Mouse (Mus musculus) embryonic facial prominence, embryonic 13.5 days (tissue): ENCODE results near the gene Fgfr2. TPM values are rescaled to one million over a fixed set of nuclear protein-coding genes. Genes with fewer than 3 reads are reported as not detected.
A peak's percentile ranks its signal among the peaks of the same experiment; 100 is the strongest.

Experiments
- ATAC-seq: fragments of 200-750 bp; cut with Nextera tagmentation; 2 replicates; pipeline ENCODE4 v1.8.0; 2017; ENCODE audit warnings: low read depth; ENCODE audit not compliant: insufficient number of reproducible peaks, insufficient read depth, low FRiP score, low TSS enrichment
- H3K27ac ChIP-seq: fragments of 300-500 bp; sonication (generic); 2 replicates; pipeline ENCODE4 v1.5.1; 2015; ENCODE audit warnings: moderate library complexity, mild to moderate bottlenecking, inconsistent platforms
- H3K27me3 ChIP-seq: fragments of 300-500 bp; sonication (generic); 2 replicates; pipeline ENCODE4 v1.6.1; 2015; ENCODE audit warnings: mild to moderate bottlenecking, inconsistent platforms
- H3K36me3 ChIP-seq: fragments of 300-500 bp; sonication (generic); 2 replicates; pipeline ENCODE4 v1.6.1; 2015; ENCODE audit warnings: mild to moderate bottlenecking, inconsistent platforms
- H3K4me1 ChIP-seq: fragments of 300-500 bp; sonication (generic); 2 replicates; pipeline ENCODE4 v1.6.1; 2015; ENCODE audit warnings: inconsistent platforms
- H3K4me2 ChIP-seq: fragments of 300-500 bp; sonication (generic); 2 replicates; pipeline ENCODE4 v1.6.1; 2015; ENCODE audit warnings: moderate library complexity, mild to moderate bottlenecking, inconsistent platforms
- H3K4me3 ChIP-seq: fragments of 300-500 bp; sonication (generic); 2 replicates; pipeline ENCODE4 v1.5.1; 2015; ENCODE audit warnings: mild to moderate bottlenecking, inconsistent platforms
- H3K9ac ChIP-seq: fragments of 300-500 bp; sonication (generic); 2 replicates; pipeline ENCODE4 v1.6.1; 2015; ENCODE audit warnings: mild to moderate bottlenecking, inconsistent platforms
- H3K9me3 ChIP-seq: fragments of 300-500 bp; sonication (generic); 2 replicates; pipeline ENCODE4 v1.6.1; 2016; ENCODE audit warnings: inconsistent platforms
- WGBS: fragments of 180-500 bp; shearing (Covaris S2); methylation state at CpG from one replicate; pipeline ENCODE4 v1.1.7; 2015; ENCODE audit warnings: mixed read lengths; 5-methylcytosine and 5-hydroxymethylcytosine counted together
- polyA plus RNA-seq: library from polyadenylated mRNA; unstranded; fragments of >200 nt; fragmentation: Nextera tagmentation; extraction: Ambion mirVana; gene quantifications from 2 replicates; pipeline ENCODE4 v1.2.1, GENCODE M21; 2015

Fgfr2 gene
- polyA plus RNA-seq, 1 experiment from 2014 or later = 174 TPM

DNA sequence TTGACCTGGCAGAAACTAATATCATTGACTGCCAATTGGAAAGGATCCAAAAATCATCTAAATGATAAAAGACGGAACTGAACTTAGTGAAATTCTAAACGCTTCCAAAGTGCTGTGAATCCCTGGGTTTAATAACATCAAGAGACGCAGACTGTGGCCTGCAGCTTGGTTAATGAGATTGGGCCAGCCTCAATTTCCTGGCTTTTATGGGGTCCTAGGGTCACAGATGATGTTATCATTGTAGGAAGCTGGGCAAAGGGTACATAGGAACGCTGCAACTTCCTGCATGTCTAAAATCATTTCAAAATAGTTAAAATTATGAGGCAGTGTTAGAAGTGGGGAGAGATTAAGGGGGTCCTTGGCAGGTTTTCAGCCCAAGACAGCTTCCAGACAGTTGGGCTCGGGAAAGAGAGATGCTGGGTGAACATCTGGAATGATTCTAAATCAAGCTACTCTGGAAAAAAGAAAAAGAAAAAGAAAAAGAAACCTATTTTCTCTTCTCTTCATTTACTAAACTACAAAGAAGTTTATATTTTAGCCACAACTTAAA is 823.4 kb downstream of the Fgfr2 start:
- ATAC-seq = no peak
- H3K27ac ChIP-seq = peak overlapping the region; percentile 60
- H3K36me3 ChIP-seq = no peaks in the 10 kb centered on the region; the same call in 1 of the 2 replicates
- no peaks in the 10 kb centered on the region for H3K9me3 ChIP-seq
- H3K4me1 ChIP-seq = peaks cover 50% of the 10 kb centered on the region
- 26% methylated on average over 5 of the region's 5 CpGs for WGBS
- H3K4me2 ChIP-seq = no peak overlapping the region
- H3K4me3 ChIP-seq = no peak overlapping the region
- H3K9ac ChIP-seq = no peak overlapping the region; the same call in 1 of the 2 replicates
- no peaks in the 10 kb centered on the region for H3K27me3 ChIP-seq

DNA sequence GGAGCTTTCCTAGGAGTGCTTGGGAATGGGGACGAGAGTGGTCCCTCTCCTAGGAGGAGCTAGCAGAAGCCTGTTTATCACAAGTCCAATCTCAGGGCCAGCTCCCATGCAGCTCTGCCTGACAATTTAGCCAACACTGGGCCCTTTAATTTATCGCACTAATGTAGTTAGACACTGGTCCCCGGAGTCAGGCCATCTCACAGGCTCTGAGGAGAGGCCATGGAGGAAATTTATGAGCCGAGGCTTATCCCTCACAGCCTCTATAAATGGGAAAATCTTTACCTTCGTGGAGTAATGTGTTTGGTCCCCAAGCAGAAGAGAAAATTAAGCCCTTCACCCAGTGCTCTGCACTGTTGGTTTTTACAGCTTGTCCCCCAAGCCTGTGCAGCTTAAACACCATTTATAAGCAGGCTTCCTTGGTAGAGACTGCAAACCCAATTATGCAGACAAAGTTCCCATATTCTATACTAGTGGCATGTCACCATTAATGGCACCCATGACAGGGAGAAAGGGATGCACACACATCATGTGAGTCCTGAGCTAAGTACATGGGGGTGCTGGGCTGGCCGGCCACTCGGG is 824.6 kb downstream of the Fgfr2 start:
- 82% methylated on average over 7 of the region's 7 CpGs for WGBS
- H3K4me3 ChIP-seq = no peak overlapping the region
- H3K4me1 ChIP-seq = peaks cover 44% of the 10 kb centered on the region
- H3K27ac ChIP-seq = no peak overlapping the region
- H3K4me2 ChIP-seq = no peak overlapping the region
- H3K9ac ChIP-seq = no peak overlapping the region
- no peaks in the 10 kb centered on the region for H3K27me3 ChIP-seq
- H3K9me3 ChIP-seq = no peaks in the 10 kb centered on the region
- ATAC-seq = no peak
- no peaks in the 10 kb centered on the region; the same call in 1 of the 2 replicates for H3K36me3 ChIP-seq

DNA sequence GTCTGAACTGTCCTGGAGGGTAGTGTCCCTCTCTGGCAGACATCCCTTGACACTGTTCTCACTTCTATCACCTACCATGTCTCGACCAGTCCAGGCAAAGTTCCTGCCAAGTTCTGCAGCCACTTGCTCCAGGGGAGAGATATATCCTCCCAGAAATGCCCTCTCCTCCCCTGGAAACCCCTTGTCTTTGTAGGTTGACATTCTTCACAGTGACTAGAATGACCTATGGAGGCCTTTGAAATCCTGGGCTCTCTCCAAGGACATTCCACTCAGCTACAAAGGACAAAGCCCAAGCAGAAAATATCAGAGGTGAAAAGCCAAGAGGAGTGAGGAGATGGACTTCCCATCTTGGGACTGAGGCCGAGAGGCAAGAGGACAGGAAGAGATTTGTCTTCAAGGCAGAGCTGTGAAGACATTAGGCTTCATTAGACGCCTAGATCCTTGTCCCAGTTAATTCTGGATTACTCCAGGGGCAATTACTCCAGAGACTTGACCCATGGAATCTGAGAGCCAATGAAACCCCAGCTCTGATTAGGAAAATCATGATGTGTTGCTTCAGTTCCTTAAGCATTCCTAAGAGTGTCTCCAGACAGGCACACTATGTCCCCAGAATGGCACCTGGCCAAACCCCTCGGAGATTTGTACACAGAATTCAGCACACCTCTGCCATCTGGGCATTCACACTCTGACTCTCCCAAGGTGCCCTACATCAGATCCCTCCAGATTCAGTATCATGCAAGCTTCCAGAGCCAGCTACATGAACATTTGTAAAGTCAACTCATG is 826.3 kb downstream of the Fgfr2 start:
- H3K4me1 ChIP-seq = peaks cover 27% of the 10 kb centered on the region
- H3K4me2 ChIP-seq = no peak overlapping the region
- H3K27ac ChIP-seq = no peak overlapping the region
- H3K9ac ChIP-seq = no peak overlapping the region
- WGBS = 73% methylated on average over 4 of the region's 4 CpGs
- H3K4me3 ChIP-seq = no peak overlapping the region
- no peaks in the 10 kb centered on the region; the same call in 1 of the 2 replicates for H3K36me3 ChIP-seq
- no peaks in the 10 kb centered on the region for H3K9me3 ChIP-seq
- no peak for ATAC-seq
- no peaks in the 10 kb centered on the region for H3K27me3 ChIP-seq

DNA sequence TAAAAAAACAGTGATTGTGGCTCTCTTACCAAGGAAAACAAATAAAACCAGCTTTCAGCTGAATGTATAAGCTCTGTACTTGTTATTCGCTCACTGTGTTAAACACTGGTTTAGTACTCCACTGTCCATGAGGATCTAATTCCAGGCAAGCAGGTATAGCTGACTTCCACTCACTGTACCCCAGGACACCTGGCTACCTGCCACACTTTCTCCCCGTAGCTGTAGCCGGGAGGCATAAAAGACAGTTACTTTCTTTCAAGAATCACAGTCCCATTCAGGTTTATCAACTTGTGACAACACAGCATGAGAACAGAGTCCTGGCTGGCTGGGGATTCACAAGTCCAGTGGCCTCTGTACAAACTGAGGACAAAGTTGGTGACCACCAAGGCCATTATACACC is 827.0 kb downstream of the Fgfr2 start:
- Histone ChIP-seq H3K9me3 (no peaks in the 10 kb centered on the region), H3K9ac (no peak overlapping the region), H3K4me2 (no peak overlapping the region), H3K27ac (no peak overlapping the region), H3K27me3 (no peaks in the 10 kb centered on the region), H3K4me3 (no peak overlapping the region), H3K4me1 (peaks cover 22% of the 10 kb centered on the region), H3K36me3 (no peaks in the 10 kb centered on the region; the same call in 1 of the 2 replicates)
- WGBS = 71% methylated on average over 3 of the region's 3 CpGs
- no peak for ATAC-seq

DNA sequence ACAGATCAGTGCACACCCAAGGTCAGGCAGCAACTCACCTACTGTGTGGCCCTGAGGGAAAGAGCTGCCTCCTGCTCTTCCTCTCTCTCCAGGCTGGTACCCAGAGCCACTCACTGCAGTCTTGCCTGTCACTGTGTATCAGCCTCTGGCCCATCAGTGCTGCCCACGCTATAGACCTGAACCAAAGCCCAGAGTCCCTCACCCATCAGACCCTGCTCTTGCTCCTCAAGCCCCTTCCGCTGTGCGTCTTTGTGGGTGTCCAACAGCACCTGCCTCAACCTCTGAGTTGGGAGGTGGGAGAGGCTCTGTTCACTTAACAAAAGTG is 835.8 kb downstream of the Fgfr2 start:
- 75% methylated on average over 3 of the region's 3 CpGs for WGBS
- ATAC-seq = no peak
- no peaks in the 10 kb centered on the region for H3K9me3 ChIP-seq
- no peaks in the 10 kb centered on the region for H3K36me3 ChIP-seq
- no peak overlapping the region for H3K9ac ChIP-seq
- no peak overlapping the region for H3K4me2 ChIP-seq
- H3K27ac ChIP-seq = peak overlapping the region; percentile 49; the same call in 1 of the 2 replicates
- H3K4me3 ChIP-seq = no peak overlapping the region
- H3K4me1 ChIP-seq = peaks cover 58% of the 10 kb centered on the region
- H3K27me3 ChIP-seq = no peaks in the 10 kb centered on the region

DNA sequence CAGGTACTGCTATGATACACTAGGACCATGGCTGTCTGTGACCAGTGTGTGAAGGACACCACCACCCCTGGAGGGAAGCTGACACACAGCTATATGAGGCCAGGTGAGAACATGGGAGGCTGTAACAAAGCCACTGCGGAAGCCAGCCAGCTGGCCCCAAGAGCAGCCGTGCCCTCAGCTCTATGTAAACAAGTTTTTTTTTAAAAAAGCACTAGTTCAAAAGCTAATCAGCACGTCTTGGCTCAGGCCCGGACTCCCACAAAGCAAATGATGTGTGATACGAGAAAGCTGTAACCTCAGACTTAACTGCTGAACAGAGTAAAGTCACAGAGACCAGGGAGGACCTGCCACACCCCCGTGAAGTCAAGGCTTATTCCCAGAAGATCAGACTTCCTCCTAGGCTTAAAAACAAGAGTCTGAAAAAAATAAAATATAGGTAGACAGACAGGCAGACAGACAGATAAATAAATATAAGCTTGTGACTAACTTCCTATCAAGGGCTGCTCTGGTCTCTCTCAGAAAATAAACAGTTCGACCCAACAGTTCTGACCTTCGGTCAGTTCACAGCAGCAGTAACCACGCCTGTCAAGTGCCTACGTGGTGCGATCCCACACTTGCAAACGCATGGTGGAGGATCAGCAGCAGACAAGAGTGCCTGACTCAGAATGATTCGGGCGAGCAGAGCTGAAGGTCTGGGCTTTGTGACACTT is 836.4 kb downstream of the Fgfr2 start:
- no peak for ATAC-seq
- Histone ChIP-seq H3K9me3 (no peaks in the 10 kb centered on the region), H3K27me3 (no peaks in the 10 kb centered on the region), H3K4me2 (no peak overlapping the region), H3K36me3 (no peaks in the 10 kb centered on the region), H3K9ac (no peak overlapping the region), H3K4me1 (peaks cover 63% of the 10 kb centered on the region), H3K4me3 (no peak overlapping the region), H3K27ac (peak overlapping the region; percentile 49; the same call in 1 of the 2 replicates)
- 49% methylated on average over 14 of the region's 14 CpGs for WGBS

DNA sequence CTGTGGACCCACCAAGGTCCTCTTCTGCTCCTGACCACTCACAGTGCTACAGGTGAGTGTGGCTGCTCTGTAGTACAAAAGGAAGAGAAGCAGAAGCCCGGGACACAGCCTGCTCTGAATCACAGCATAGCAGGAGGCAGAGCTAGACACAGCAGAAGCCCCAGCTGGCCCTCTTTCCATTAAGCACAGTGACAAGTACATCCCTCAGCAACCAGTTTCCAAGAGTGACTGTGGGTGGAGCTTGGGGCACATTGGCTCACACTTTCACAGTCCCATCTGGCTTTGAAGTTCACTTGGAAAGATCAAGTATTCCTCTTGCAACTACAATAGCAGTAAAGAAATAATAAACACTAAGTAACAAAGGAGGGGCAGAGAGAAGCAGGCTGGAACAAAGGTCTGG is 838.4 kb downstream of the Fgfr2 start:
- Histone ChIP-seq H3K4me1 (peaks cover 60% of the 10 kb centered on the region), H3K9ac (no peak overlapping the region), H3K27ac (peak overlapping the region; percentile 28; the same call in 1 of the 2 replicates)

DNA sequence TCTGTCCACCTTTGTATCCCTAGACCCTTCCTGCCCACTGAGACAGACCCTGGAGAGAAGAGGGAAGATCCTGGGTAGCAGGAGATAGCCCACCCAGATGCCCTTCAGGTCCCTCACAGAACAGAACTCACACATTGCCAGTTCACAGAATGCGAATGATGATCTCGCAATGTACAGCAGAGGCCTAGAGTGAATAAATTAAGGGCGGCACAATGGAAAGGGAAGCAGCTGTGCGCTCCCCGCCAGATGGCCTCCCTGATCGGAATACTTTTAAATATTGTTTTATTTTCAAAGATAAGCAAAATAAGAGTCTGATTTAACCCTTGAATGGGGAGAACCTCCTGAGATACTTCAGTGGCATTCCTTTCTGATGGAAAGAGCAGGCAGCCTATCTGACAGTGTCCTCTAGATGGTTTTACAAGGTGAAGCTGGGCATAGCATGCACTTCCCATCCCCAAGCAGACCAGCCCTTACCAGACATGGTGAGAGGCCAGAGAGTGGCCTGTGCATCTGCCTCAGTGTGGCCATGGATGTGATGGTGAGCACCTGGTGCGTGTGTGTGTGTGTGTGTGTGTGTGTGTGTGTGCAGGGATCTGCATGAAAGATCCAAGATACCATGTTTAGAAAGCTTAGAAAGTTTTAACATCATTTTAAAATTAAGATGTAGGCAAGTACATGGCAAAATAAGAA is 839.0 kb downstream of the Fgfr2 start:
- H3K36me3 ChIP-seq = peaks cover 10% of the 10 kb centered on the region; the same call in 1 of the 2 replicates
- H3K4me2 ChIP-seq = no peak overlapping the region
- H3K4me1 ChIP-seq = peaks cover 54% of the 10 kb centered on the region
- H3K9me3 ChIP-seq = no peaks in the 10 kb centered on the region
- H3K27ac ChIP-seq = 0 out of 2 replicates have a peak overlapping the region, but pooled peaks have one; percentile 28
- H3K9ac ChIP-seq = no peak overlapping the region
- no peak overlapping the region for H3K4me3 ChIP-seq
- no peaks in the 10 kb centered on the region for H3K27me3 ChIP-seq
- WGBS = 60% methylated on average over 7 of the region's 7 CpGs
- no peak for ATAC-seq

More for the DNA sequence above, 838.4 kb downstream of the Fgfr2 start:
- 41% methylated on average over 1 of the region's 1 CpGs for WGBS
- Histone ChIP-seq H3K36me3 (peaks cover 8% of the 10 kb centered on the region; the same call in 1 of the 2 replicates), H3K4me2 (no peak overlapping the region), H3K9me3 (no peaks in the 10 kb centered on the region), H3K4me3 (no peak overlapping the region), H3K27me3 (no peaks in the 10 kb centered on the region)
- no peak for ATAC-seq

DNA sequence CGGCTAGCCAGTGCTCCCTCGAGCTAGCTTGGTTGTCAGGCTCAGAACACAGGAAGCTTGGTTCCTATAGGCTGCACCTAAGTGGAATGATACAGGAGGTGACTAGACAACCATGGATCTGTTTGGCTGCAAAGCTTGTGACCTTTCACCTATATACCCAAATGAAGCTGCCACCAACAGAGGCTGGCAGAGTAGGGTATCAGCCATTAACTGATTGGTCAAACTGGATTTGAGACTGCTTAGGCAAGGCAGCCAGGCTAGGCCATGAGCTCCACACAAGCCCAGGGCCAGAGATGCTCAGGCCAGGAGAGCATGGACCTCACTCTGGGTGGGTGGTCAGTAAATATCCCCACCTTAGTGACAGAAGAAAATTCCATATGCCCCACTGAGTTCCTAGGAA is 840.6 kb downstream of the Fgfr2 start:
- no peaks in the 10 kb centered on the region for H3K9me3 ChIP-seq
- H3K4me1 ChIP-seq = peaks cover 47% of the 10 kb centered on the region
- H3K9ac ChIP-seq = no peak overlapping the region
- H3K27me3 ChIP-seq = no peaks in the 10 kb centered on the region
- 88% methylated on average over 2 of the region's 2 CpGs for WGBS
- H3K4me3 ChIP-seq = no peak overlapping the region
- no peak overlapping the region for H3K4me2 ChIP-seq
- H3K36me3 ChIP-seq = peaks cover 13% of the 10 kb centered on the region; the same call in 1 of the 2 replicates
- no peak for ATAC-seq
- no peak overlapping the region for H3K27ac ChIP-seq

DNA sequence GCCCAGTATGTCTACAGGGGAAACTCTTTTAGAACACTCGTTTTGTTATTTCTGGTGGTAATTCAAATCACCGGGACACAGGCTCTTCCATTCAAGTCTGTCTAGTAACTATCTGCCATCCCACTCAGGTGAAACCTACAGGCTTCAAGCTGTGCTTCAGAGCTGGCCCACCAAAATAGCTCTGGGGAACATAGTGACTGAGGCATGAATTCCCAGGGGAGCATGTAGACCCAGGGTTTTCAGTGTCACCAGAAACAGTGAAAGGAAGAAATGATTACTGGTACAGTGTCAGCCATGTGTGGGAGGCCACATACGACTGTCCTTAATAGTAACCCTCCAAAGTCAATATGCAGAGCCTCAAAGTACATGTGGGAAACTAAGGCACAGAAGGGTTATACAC is 841.0 kb downstream of the Fgfr2 start:
- Histone ChIP-seq H3K4me2 (no peak overlapping the region), H3K9me3 (no peaks in the 10 kb centered on the region), H3K9ac (no peak overlapping the region), H3K4me3 (no peak overlapping the region), H3K27me3 (no peaks in the 10 kb centered on the region), H3K4me1 (peaks cover 46% of the 10 kb centered on the region), H3K36me3 (peaks cover 13% of the 10 kb centered on the region; the same call in 1 of the 2 replicates), H3K27ac (no peak overlapping the region)
- no peak for ATAC-seq
- WGBS = 81% methylated on average over 3 of the region's 3 CpGs

DNA sequence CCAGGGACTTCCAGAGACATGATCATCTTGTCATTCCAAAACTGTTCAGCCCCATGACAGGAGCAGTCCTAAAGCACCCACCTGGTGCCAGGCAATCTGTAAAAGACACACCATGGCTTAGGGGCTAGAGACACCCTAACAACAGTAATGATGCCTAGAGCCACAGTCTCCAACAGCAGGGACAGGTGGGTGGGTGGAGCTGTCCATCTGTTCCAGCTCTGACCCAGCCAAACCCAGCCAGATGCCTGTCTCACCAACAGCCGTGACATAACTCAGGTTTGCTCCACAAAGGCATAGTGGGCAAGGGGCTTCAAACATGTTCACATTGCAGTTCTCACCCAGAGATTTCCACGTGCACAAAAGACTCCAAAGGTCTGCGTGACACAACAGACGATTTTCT is 841.4 kb downstream of the Fgfr2 start:
- ATAC-seq = no peak
- Histone ChIP-seq H3K9ac (no peak overlapping the region), H3K9me3 (no peaks in the 10 kb centered on the region), H3K36me3 (peaks cover 13% of the 10 kb centered on the region; the same call in 1 of the 2 replicates), H3K4me3 (no peak overlapping the region), H3K4me1 (peaks cover 45% of the 10 kb centered on the region), H3K4me2 (no peak overlapping the region), H3K27ac (no peak overlapping the region), H3K27me3 (no peaks in the 10 kb centered on the region)
- WGBS = 82% methylated on average over 4 of the region's 4 CpGs
